8 mouse cellular contexts compared by ENCODE assay signal in the genomic region with DNA sequence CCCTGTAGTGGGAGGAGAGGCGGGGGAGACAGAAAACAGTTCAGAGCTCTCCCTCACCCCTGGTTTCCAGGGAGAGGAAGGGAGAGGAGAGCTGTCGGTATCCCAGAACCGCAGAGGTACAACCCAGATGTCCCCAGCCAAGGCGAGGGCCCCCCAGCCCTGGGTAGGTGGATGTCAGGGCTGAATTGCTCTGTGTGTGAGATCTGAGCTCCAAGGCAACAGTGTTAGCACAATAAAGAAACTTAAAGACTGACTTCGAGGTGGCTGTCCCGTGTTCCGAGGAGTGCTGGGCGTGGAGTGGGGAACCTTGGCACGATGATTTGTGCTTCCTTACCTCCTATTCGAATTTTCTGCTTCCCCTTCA. TPM values are rescaled to one million over a fixed set of nuclear protein-coding genes. Genes with fewer than 3 reads are reported as not detected.
DNase-seq lines count a peak whose midpoint lies in the region; ATAC-seq and TF ChIP-seq lines count a peak whose summit lies in the region.

No protein-coding gene starts in this region.

- no peak for DNase-seq in liver, adult 2 months (ENCODE audit: extremely low read depth, low read depth, low spot score)
- DNase-seq in liver, result no peak
- DNase-seq in forebrain, embryonic 11.5 days (ENCODE audit: low spot score), result no peak
- DNase-seq in limb, embryonic 14.5 days (ENCODE audit: low spot score), result no peak
- DNase-seq in urinary bladder, postnatal 10 days (ENCODE audit: low spot score), result no peak
- no peak for DNase-seq in frontal cortex, postnatal 36 days (ENCODE audit: low spot score in 2 of 2)
- no peak for DNase-seq in kidney, adult 9 months

- H3K9ac ChIP-seq in liver, adult 2 months (ENCODE audit: low read depth, low read length), result peak overlapping the region; percentile 68
- H3K9ac ChIP-seq in forebrain, embryonic 11.5 days (ENCODE audit: low read length), result peak overlapping the region; percentile 48
- H3K9ac ChIP-seq in limb, embryonic 14.5 days (ENCODE audit: low read depth, low read length, severe bottlenecking), result peak overlapping the region; percentile 68
- H3K9ac ChIP-seq in neural tube, embryonic 14.5 days (replicated peaks; ENCODE audit: low read depth, low read length), result peak overlapping the region; percentile 65

- no peak overlapping the region for H3K27ac ChIP-seq in liver, adult 2 months (replicated peaks; ENCODE audit: insufficient read depth, low read depth, low read length)
- no peak overlapping the region for H3K27ac ChIP-seq in forebrain, embryonic 11.5 days (ENCODE audit: low read depth, low read length)
- no peak overlapping the region for H3K27ac ChIP-seq in limb, embryonic 14.5 days (replicated peaks; ENCODE audit: low read depth, low read length)
- H3K27ac ChIP-seq in neural tube, embryonic 14.5 days (ENCODE audit: low read depth, low read length), result peak overlapping the region; percentile 63; the same call in 1 of the 2 replicates

- H3K36me3 ChIP-seq in liver, adult 2 months (ENCODE audit: control insufficient read depth, insufficient read depth, low read length), result no peaks in the 10 kb centered on the region
- no peaks in the 10 kb centered on the region for H3K36me3 ChIP-seq in forebrain, embryonic 11.5 days (ENCODE audit: control insufficient read depth, insufficient read depth, low read length)
- no peaks in the 10 kb centered on the region for H3K36me3 ChIP-seq in limb, embryonic 14.5 days (ENCODE audit: control insufficient read depth, insufficient read depth, low read length)
- no peaks in the 10 kb centered on the region for H3K36me3 ChIP-seq in neural tube, embryonic 14.5 days (ENCODE audit: control insufficient read depth, insufficient read depth, low read length)

- H3K4me3 ChIP-seq in liver, adult 2 months (ENCODE audit: insufficient read depth, low read depth, low read length), result no peak overlapping the region
- H3K4me3 ChIP-seq in forebrain, embryonic 11.5 days (ENCODE audit: low read depth, low read length), result peak overlapping the region; percentile 51
- peak overlapping the region; percentile 69 for H3K4me3 ChIP-seq in limb, embryonic 14.5 days (replicated peaks; ENCODE audit: low read length)
- H3K4me3 ChIP-seq in neural tube, embryonic 14.5 days (ENCODE audit: low read depth, low read length), result peak overlapping the region; percentile 73

- WGBS in liver, adult 2 months, result 14% methylated on average over 10 of the region's 10 CpGs
- WGBS in forebrain, embryonic 11.5 days, result 3% methylated on average over 10 of the region's 10 CpGs
- 4% methylated on average over 9 of the region's 10 CpGs for WGBS in limb, embryonic 14.5 days
- under 1% methylated on average over 9 of the region's 10 CpGs for WGBS in neural tube, embryonic 14.5 days

- no peaks in the 10 kb centered on the region for H3K9me3 ChIP-seq in forebrain, embryonic 11.5 days (ENCODE audit: control insufficient read depth, low read length)
- no peaks in the 10 kb centered on the region for H3K9me3 ChIP-seq in limb, embryonic 14.5 days (ENCODE audit: control insufficient read depth, low read length)
- H3K9me3 ChIP-seq in neural tube, embryonic 14.5 days (ENCODE audit: control insufficient read depth, low read length), result no peaks in the 10 kb centered on the region

- no peak for TF ChIP-seq CTCF in liver, adult 2 months (IDR thresholded peaks at IDR 0.05; ENCODE audit: low read depth, low read length)

- no peaks in the 10 kb centered on the region for H3K79me2 ChIP-seq in liver, adult 2 months (ENCODE audit: control insufficient read depth, insufficient read depth, low read length)

- peak overlapping the region; percentile 89 for H3K4me2 ChIP-seq in forebrain, embryonic 11.5 days (ENCODE audit: low read depth, low read length, severe bottlenecking)
- peak overlapping the region; percentile 95 for H3K4me2 ChIP-seq in limb, embryonic 14.5 days (replicated peaks; ENCODE audit: low read depth, low read length, severe bottlenecking)
- peak overlapping the region; percentile 83 for H3K4me2 ChIP-seq in neural tube, embryonic 14.5 days (ENCODE audit: low read depth, low read length)

- H3K27me3 ChIP-seq in liver, adult 2 months (ENCODE audit: control insufficient read depth, insufficient read depth, low read length), result peaks cover 5% of the 10 kb centered on the region; the same call in 1 of the 2 replicates
- H3K27me3 ChIP-seq in forebrain, embryonic 11.5 days (ENCODE audit: control insufficient read depth, insufficient read depth, low read length), result peaks cover 23% of the 10 kb centered on the region
- peaks cover 27% of the 10 kb centered on the region for H3K27me3 ChIP-seq in limb, embryonic 14.5 days (ENCODE audit: control insufficient read depth, insufficient read depth, low read length)
- H3K27me3 ChIP-seq in neural tube, embryonic 14.5 days (ENCODE audit: control insufficient read depth, insufficient read depth, low read length), result no peaks in the 10 kb centered on the region

- no peak for TF ChIP-seq POLR2A in liver, adult 2 months (IDR thresholded peaks at IDR 0.05; ENCODE audit: extremely low read depth, insufficient read depth, low read length)
- TF ChIP-seq POLR2A in limb, embryonic 14.5 days (IDR thresholded peaks at IDR 0.05; ENCODE audit: borderline replicate concordance, extremely low read depth, insufficient read depth, insufficient read length), result no peak

- H3K4me1 ChIP-seq in liver, adult 2 months (ENCODE audit: control insufficient read depth, insufficient read depth, low read length), result peaks cover 3% of the 10 kb centered on the region; the same call in 1 of the 2 replicates
- H3K4me1 ChIP-seq in forebrain, embryonic 11.5 days (replicated peaks; ENCODE audit: control insufficient read depth, insufficient read depth, low read length), result peaks cover 10% of the 10 kb centered on the region
- H3K4me1 ChIP-seq in limb, embryonic 14.5 days (ENCODE audit: control insufficient read depth, insufficient read depth, low read length), result peaks cover 8% of the 10 kb centered on the region; the same call in 1 of the 2 replicates
- 0 out of 2 replicates have a peak, but pooled peaks cover 3% of the 10 kb centered on the region for H3K4me1 ChIP-seq in neural tube, embryonic 14.5 days (ENCODE audit: control insufficient read depth, insufficient read depth, low read length)

- no peak for ATAC-seq in forebrain, embryonic 11.5 days (replicated peaks; ENCODE audit: low FRiP score)
- ATAC-seq in limb, embryonic 14.5 days (ENCODE audit: low FRiP score, low read depth), result no peak; the same call in 1 of the 2 replicates
- peak; percentile 66; the same call in 1 of the 2 replicates for ATAC-seq in neural tube, embryonic 14.5 days (ENCODE audit: low read depth)

RNA-seq across cellular contexts. Expression of gene Vsig8, which starts 7.7 kb away (rescaled TPM):
- total RNA-seq in liver, adult 2 months (2014; rRNA removed), result 0.07 TPM in 1 of 2 replicates, not detected in the other
- not detected in 2 replicates for polyA plus RNA-seq in liver, adult 2 months (2012; rRNA removed)
- polyA plus RNA-seq in forebrain, embryonic 11.5 days (2014; fragmentation: Nextera tagmentation; extraction: Ambion mirVana), result 0.17 TPM in 1 of 2 replicates, not detected in the other
- 0.23 and 0.49 TPM in 2 replicates for polyA plus RNA-seq in limb, embryonic 14.5 days (2012; rRNA removed)
- 0.30 and 0.40 TPM in 2 replicates for polyA plus RNA-seq in limb, embryonic 14.5 days (2014; fragmentation: Nextera tagmentation; extraction: Ambion mirVana)
- 1.4 and 1.5 TPM in 2 replicates for polyA plus RNA-seq in neural tube, embryonic 14.5 days (2014; fragmentation: Nextera tagmentation; extraction: Ambion mirVana)

RNA-seq across cellular contexts. Expression of gene Slamf8, which starts 26.9 kb away (rescaled TPM):
- 1.3 and 1.7 TPM in 2 replicates for total RNA-seq in liver, adult 2 months (2014; rRNA removed)
- polyA plus RNA-seq in liver, adult 2 months (2012; rRNA removed), result 0.45 and 1.2 TPM in 2 replicates
- polyA plus RNA-seq in forebrain, embryonic 11.5 days (2014; fragmentation: Nextera tagmentation; extraction: Ambion mirVana), result not detected in 2 replicates
- polyA plus RNA-seq in limb, embryonic 14.5 days (2012; rRNA removed), result 0.30 and 0.74 TPM in 2 replicates
- 0.28 TPM in 1 of 2 replicates, not detected in the other for polyA plus RNA-seq in limb, embryonic 14.5 days (2014; fragmentation: Nextera tagmentation; extraction: Ambion mirVana)
- not detected in 2 replicates for polyA plus RNA-seq in neural tube, embryonic 14.5 days (2014; fragmentation: Nextera tagmentation; extraction: Ambion mirVana)

RNA-seq across cellular contexts. Expression of gene Fcrl6, which starts 38.9 kb away (rescaled TPM):
- total RNA-seq in liver, adult 2 months (2014; rRNA removed), result not detected in 2 replicates
- not detected in 2 replicates for polyA plus RNA-seq in liver, adult 2 months (2012; rRNA removed)
- 0.19 TPM in 1 of 2 replicates, not detected in the other for polyA plus RNA-seq in forebrain, embryonic 11.5 days (2014; fragmentation: Nextera tagmentation; extraction: Ambion mirVana)
- polyA plus RNA-seq in limb, embryonic 14.5 days (2012; rRNA removed), result 1.4 and 1.5 TPM in 2 replicates
- 0.72 and 1.5 TPM in 2 replicates for polyA plus RNA-seq in limb, embryonic 14.5 days (2014; fragmentation: Nextera tagmentation; extraction: Ambion mirVana)
- 0.17 and 0.21 TPM in 2 replicates for polyA plus RNA-seq in neural tube, embryonic 14.5 days (2014; fragmentation: Nextera tagmentation; extraction: Ambion mirVana)

RNA-seq across cellular contexts. Expression of gene Cfap45, which starts 42.8 kb away (rescaled TPM):
- total RNA-seq in liver, adult 2 months (2014; rRNA removed), result 0.09 and 0.13 TPM in 2 replicates
- polyA plus RNA-seq in liver, adult 2 months (2012; rRNA removed), result 0.39 TPM in 1 of 2 replicates, not detected in the other
- polyA plus RNA-seq in forebrain, embryonic 11.5 days (2014; fragmentation: Nextera tagmentation; extraction: Ambion mirVana), result 1.2 and 1.3 TPM in 2 replicates
- polyA plus RNA-seq in limb, embryonic 14.5 days (2012; rRNA removed), result 0.70 and 1.3 TPM in 2 replicates
- 0.97 and 0.98 TPM in 2 replicates for polyA plus RNA-seq in limb, embryonic 14.5 days (2014; fragmentation: Nextera tagmentation; extraction: Ambion mirVana)
- polyA plus RNA-seq in neural tube, embryonic 14.5 days (2014; fragmentation: Nextera tagmentation; extraction: Ambion mirVana), result 3.1 and 3.5 TPM in 2 replicates
